Mouse (Mus musculus) limb, embryonic 14.5 days (tissue): ENCODE measurements at regions not wholly inside any gene's neighbourhood (a gene's known extent, or its start where the extent isn't known, plus 50 kb on each side); places are given as distances from the start of the nearest gene placed in this dataset.

Source experiments
- ATAC-seq: fragments of 200-750 bp; cut with Nextera tagmentation; 2 replicates; pipeline ENCODE4 v1.8.0; 2017; ENCODE audit warnings: low read depth, moderate number of reproducible peaks, moderate TSS enrichment; ENCODE audit not compliant: low FRiP score
- DNase-seq: peaks from one replicate; pipeline ENCODE4 v3.0.0-alpha.2; 2015; ENCODE audit warnings: low spot score
- H3K27ac ChIP-seq: fragments of 300-500 bp; sonication (generic); replicated peaks from 2 replicates; pipeline ENCODE4 v1.5.1; 2014; ENCODE audit warnings: low read depth, mild to moderate bottlenecking, low read length, moderate library complexity, mixed read lengths
- H3K27me3 ChIP-seq: fragments of 300-500 bp; sonication (generic); 2 replicates; pipeline ENCODE4 v1.6.1; 2014; ENCODE audit warnings: low read length, mixed read lengths; ENCODE audit not compliant: control insufficient read depth, insufficient read depth
- H3K36me3 ChIP-seq: fragments of 300-500 bp; sonication (generic); 2 replicates; pipeline ENCODE4 v1.6.1; 2014; ENCODE audit warnings: mild to moderate bottlenecking, low read length, moderate library complexity, mixed read lengths; ENCODE audit not compliant: control insufficient read depth, insufficient read depth
- H3K4me1 ChIP-seq: fragments of 300-500 bp; sonication (generic); 2 replicates; pipeline ENCODE4 v1.6.1; 2014; ENCODE audit warnings: antibody characterized with exemption, low read length, mixed read lengths; ENCODE audit not compliant: control insufficient read depth, insufficient read depth
- H3K4me2 ChIP-seq: fragments of 300-500 bp; sonication (generic); replicated peaks from 2 replicates; pipeline ENCODE4 v1.6.1; 2014; ENCODE audit warnings: low read depth, mild to moderate bottlenecking, low read length, moderate library complexity; ENCODE audit not compliant: severe bottlenecking
- H3K4me3 ChIP-seq: fragments of 300-500 bp; sonication (generic); replicated peaks from 2 replicates; pipeline ENCODE4 v1.5.1; 2014; ENCODE audit warnings: low read length
- H3K9ac ChIP-seq: fragments of 300-500 bp; sonication (generic); 2 replicates; pipeline ENCODE4 v1.6.1; 2014; ENCODE audit warnings: mild to moderate bottlenecking, low read depth, low read length, moderate library complexity; ENCODE audit not compliant: severe bottlenecking
- H3K9me3 ChIP-seq: fragments of 300-500 bp; sonication (generic); 2 replicates; pipeline ENCODE4 v1.6.1; 2016; ENCODE audit warnings: low read length; ENCODE audit not compliant: control insufficient read depth
- POLR2A ChIP-seq: fragments of 200-500 bp; IDR thresholded peaks from 2 replicates; pipeline ENCODE4 v1.8.0; 2012; ENCODE audit warnings: inconsistent platforms, mild to moderate bottlenecking, moderate library complexity, borderline replicate concordance; ENCODE audit not compliant: insufficient read depth, insufficient read length; ENCODE audit errors: extremely low read depth
- WGBS: fragments of 180-500 bp; shearing (Covaris S2); extraction: QIAGEN DNeasy Blood & Tissue Kit; methylation state at CpG from one replicate; pipeline ENCODE4 v1.1.7; 2014; 5-methylcytosine and 5-hydroxymethylcytosine counted together

GRCm38 (mm10) chr4:125316876-125317275 lies 173.6 kb upstream of the Grik3 start:
- no peak overlapping the region for H3K4me2 ChIP-seq
- H3K27me3 ChIP-seq, result no peaks in the 10 kb centered on the region
- no peak overlapping the region for H3K4me3 ChIP-seq
- H3K27ac ChIP-seq, result no peak overlapping the region
- no peak for TF ChIP-seq POLR2A
- 67% methylated on average over 3 of the region's 3 CpGs for WGBS
- no peaks in the 10 kb centered on the region for H3K36me3 ChIP-seq
- H3K9ac ChIP-seq, result no peak overlapping the region
- ATAC-seq (no peak), DNase-seq (no peak)
- no peaks in the 10 kb centered on the region for H3K4me1 ChIP-seq
- H3K9me3 ChIP-seq, result no peaks in the 10 kb centered on the region

GRCm38 (mm10) chr4:125315818-125316217 lies 174.7 kb upstream of the Grik3 start:
- Histone ChIP-seq H3K4me1 (no peaks in the 10 kb centered on the region), H3K4me2 (no peak overlapping the region), H3K27me3 (no peaks in the 10 kb centered on the region), H3K36me3 (no peaks in the 10 kb centered on the region), H3K9me3 (no peaks in the 10 kb centered on the region), H3K4me3 (no peak overlapping the region), H3K9ac (no peak overlapping the region), H3K27ac (no peak overlapping the region)
- TF ChIP-seq POLR2A, result no peak
- WGBS, result 17% methylated on average over 6 of the region's 6 CpGs
- ATAC-seq (no peak), DNase-seq (no peak)

GRCm38 (mm10) chr4:125313892-125314291 lies 176.6 kb upstream of the Grik3 start:
- Histone ChIP-seq H3K4me2 (no peak overlapping the region), H3K4me1 (no peaks in the 10 kb centered on the region), H3K36me3 (no peaks in the 10 kb centered on the region), H3K4me3 (no peak overlapping the region), H3K27me3 (no peaks in the 10 kb centered on the region), H3K27ac (no peak overlapping the region), H3K9me3 (no peaks in the 10 kb centered on the region), H3K9ac (no peak overlapping the region)
- DNase-seq, result no peak
- no peak for TF ChIP-seq POLR2A
- 62% methylated on average over 3 of the region's 3 CpGs for WGBS
- ATAC-seq, result no peak

- Histone ChIP-seq H3K9me3 (no peaks in the 10 kb centered on the region), H3K36me3 (no peaks in the 10 kb centered on the region), H3K27ac (no peak overlapping the region), H3K4me3 (no peak overlapping the region), H3K4me1 (no peaks in the 10 kb centered on the region), H3K4me2 (no peak overlapping the region), H3K27me3 (no peaks in the 10 kb centered on the region), H3K9ac (no peak overlapping the region)
- TF ChIP-seq POLR2A, result no peak
- DNase-seq, result no peak
- 6% methylated on average over 11 of the region's 11 CpGs for WGBS
- ATAC-seq, result no peak
Measured at GRCm38 (mm10) chr4:125313252-125313651, 177.2 kb upstream of the Grik3 start.

- Histone ChIP-seq H3K4me1 (no peaks in the 10 kb centered on the region), H3K9ac (no peak overlapping the region), H3K36me3 (no peaks in the 10 kb centered on the region), H3K27me3 (no peaks in the 10 kb centered on the region), H3K9me3 (no peaks in the 10 kb centered on the region), H3K27ac (no peak overlapping the region), H3K4me3 (no peak overlapping the region), H3K4me2 (no peak overlapping the region)
- TF ChIP-seq POLR2A, result no peak
- WGBS, result 22% methylated on average over 8 of the region's 8 CpGs
- DNase-seq, result no peak
- ATAC-seq, result no peak
Measured at GRCm38 (mm10) chr4:125308171-125308570, 180.5 kb upstream of the Zc3h12a start.

GRCm38 (mm10) chr4:125305766-125306165 lies 178.1 kb upstream of the Zc3h12a start:
- no peak overlapping the region for H3K4me3 ChIP-seq
- H3K9me3 ChIP-seq, result no peaks in the 10 kb centered on the region
- no peaks in the 10 kb centered on the region for H3K36me3 ChIP-seq
- H3K27me3 ChIP-seq, result no peaks in the 10 kb centered on the region
- H3K9ac ChIP-seq, result no peak overlapping the region
- DNase-seq, result no peak
- no peak for ATAC-seq
- WGBS, result 58% methylated on average over 6 of the region's 6 CpGs
- H3K4me2 ChIP-seq, result no peak overlapping the region
- no peaks in the 10 kb centered on the region for H3K4me1 ChIP-seq
- TF ChIP-seq POLR2A, result no peak
- no peak overlapping the region for H3K27ac ChIP-seq
